Mouse (Mus musculus) heart, adult 2 months (tissue): ENCODE results near the gene Padi3. TPM values are rescaled to one million over a fixed set of nuclear protein-coding genes. Genes with fewer than 3 reads are reported as not detected.

Experiments used
- DNase-seq, 2 experiments: peaks; one replicate each; pipeline ENCODE4 v3.0.0; 2021
- H3K27ac ChIP-seq: fragments of 200-600 bp; 2 replicates; pipeline ENCODE4 v1.8.1; 2022
- H3K27me3 ChIP-seq: fragments of 200-500 bp; 2 replicates; pipeline ENCODE4 v1.6.1; 2012; ENCODE audit warnings: mild to moderate bottlenecking, low read length, inconsistent platforms, mixed read lengths; ENCODE audit not compliant: control insufficient read depth, insufficient read depth
- H3K36me3 ChIP-seq: fragments of 200-500 bp; 2 replicates; pipeline ENCODE4 v1.6.1; 2012; ENCODE audit warnings: low read length, inconsistent platforms; ENCODE audit not compliant: control insufficient read depth, insufficient read depth
- H3K4me1 ChIP-seq: fragments of 200-500 bp; 2 replicates; pipeline ENCODE4 v1.6.1; 2011; ENCODE audit warnings: low read length; ENCODE audit not compliant: control insufficient read depth, insufficient read depth
- H3K4me3 ChIP-seq: fragments of 200-600 bp; 2 replicates; pipeline ENCODE4 v1.8.1; 2022
- H3K79me2 ChIP-seq: fragments of 200-500 bp; replicated peaks from 2 replicates; pipeline ENCODE4 v1.6.1; 2012; ENCODE audit warnings: mild to moderate bottlenecking, inconsistent platforms, low read length, moderate library complexity, mixed read lengths; ENCODE audit not compliant: control insufficient read depth, insufficient read depth
- H3K9ac ChIP-seq: fragments of 200-500 bp; 2 replicates; pipeline ENCODE4 v1.6.1; 2012; ENCODE audit warnings: low read depth, mild to moderate bottlenecking, control low read depth, inconsistent platforms, low read length, mixed read lengths
- CTCF ChIP-seq: fragments of 200-600 bp; IDR thresholded peaks from 2 replicates; pipeline ENCODE4 v1.8.1; 2022; ENCODE audit warnings: antibody characterized with exemption, mild to moderate bottlenecking, moderate library complexity
- EP300 ChIP-seq: fragments of 200-500 bp; IDR thresholded peaks from 2 replicates; pipeline ENCODE4 v1.6.1; 2011; ENCODE audit warnings: low read depth, low read length, control low read depth; ENCODE audit not compliant: insufficient read depth
- POLR2A ChIP-seq: fragments of 200-500 bp; IDR thresholded peaks from 2 replicates; pipeline ENCODE4 v1.6.1; 2011; ENCODE audit warnings: mild to moderate bottlenecking, low read depth, low read length, control low read depth; ENCODE audit not compliant: insufficient read depth
- WGBS: fragments of 180-500 bp; shearing (Covaris S2); methylation state at CpG from one replicate; pipeline ENCODE4 v1.1.7; 2018; 5-methylcytosine and 5-hydroxymethylcytosine counted together
- intact Hi-C: fragments of 180-260 bp; cut with DNase I; formaldehyde crosslinking; loops from one replicate; pipeline ENCODE4 v1.15.1; 2025
- polyA plus RNA-seq: library from polyadenylated mRNA; depleted of rRNA; stranded (reverse); fragments of >200 nt; gene quantifications from 2 replicates; pipeline ENCODE4 v1.2.3, GENCODE M21; 2012; rRNA removed
- total RNA-seq, 2 experiments: library from RNA; stranded (reverse); gene quantifications; 2 replicates each; pipeline ENCODE4 v1.2.3; 2021

Gene Padi3
- total and polyA plus RNA-seq, 3 experiments, result 0.09 to 0.16 TPM; not detected in 1

- Histone ChIP-seq H3K4me3 (no peak overlapping the region), H3K27me3 (no peaks in the 10 kb centered on the region), H3K36me3 (no peaks in the 10 kb centered on the region), H3K79me2 (no peaks in the 10 kb centered on the region), H3K9ac (no peak overlapping the region), H3K4me1 (peaks cover 2% of the 10 kb centered on the region; the same call in 1 of the 2 replicates), H3K27ac (no peak overlapping the region)
- no peak for TF ChIP-seq CTCF
- no peak for TF ChIP-seq POLR2A
- no peak for TF ChIP-seq EP300
- intact Hi-C loops, result no loop called here
- WGBS, result 14% methylated on average over 4 of the region's 4 CpGs
- no peak for DNase-seq
Observed at GRCm38 (mm10) chr4:140743086-140743485, 67.4 kb downstream of the Padi3 start.

GRCm38 (mm10) chr4:140742543-140742942 lies 67.9 kb downstream of the Padi3 start, which contains the start of gene Padi6:
Padi6 (minus strand) TSS chr4:140742643.
- no peak for DNase-seq
- Histone ChIP-seq H3K27me3 (no peaks in the 10 kb centered on the region), H3K4me1 (no peaks in the 10 kb centered on the region), H3K36me3 (no peaks in the 10 kb centered on the region), H3K79me2 (no peaks in the 10 kb centered on the region), H3K27ac (no peak within 1 kb of the TSS), H3K4me3 (no peak within 1 kb of the TSS), H3K9ac (no peak within 1 kb of the TSS)
- 66% methylated on average over 2 of the region's 2 CpGs for WGBS
- TF ChIP-seq POLR2A, result no peak
- TF ChIP-seq CTCF, result no peak
- TF ChIP-seq EP300, result no peak
- intact Hi-C loops, result no loop called here

DNA sequence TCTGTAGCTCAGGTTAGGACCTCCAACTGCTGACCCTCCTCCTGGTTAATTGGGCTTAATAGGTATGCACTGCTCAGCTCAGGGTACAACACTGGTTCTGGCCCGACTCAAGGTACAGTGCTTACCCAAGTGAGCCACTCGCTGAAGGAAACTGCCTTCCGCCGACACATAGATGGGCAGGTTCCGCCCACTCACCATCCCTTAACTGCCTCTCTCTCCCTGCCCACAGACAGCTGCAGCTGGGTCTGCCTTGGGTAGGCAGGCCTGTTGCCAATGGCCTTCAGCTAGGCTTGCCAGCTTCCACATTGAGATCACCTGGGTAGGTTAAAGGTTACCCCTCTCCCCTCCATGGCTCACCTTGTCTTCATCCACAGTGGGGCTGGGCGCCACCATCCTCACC lies 69.0 kb downstream of the Padi3 start:
- Histone ChIP-seq H3K4me1 (no peaks in the 10 kb centered on the region), H3K27me3 (no peaks in the 10 kb centered on the region), H3K9ac (no peak overlapping the region), H3K27ac (no peak overlapping the region), H3K4me3 (no peak overlapping the region), H3K36me3 (no peaks in the 10 kb centered on the region), H3K79me2 (no peaks in the 10 kb centered on the region)
- no peak for DNase-seq
- 82% methylated on average over 6 of the region's 6 CpGs for WGBS
- TF ChIP-seq POLR2A (no peak), EP300 (no peak), CTCF (no peak)
- intact Hi-C loops, result no loop called here

GRCm38 (mm10) chr4:140740655-140741054 lies 69.8 kb downstream of the Padi3 start:
- no peaks in the 10 kb centered on the region for H3K36me3 ChIP-seq
- WGBS, result 75% methylated on average over 11 of the region's 11 CpGs
- H3K27me3 ChIP-seq, result no peaks in the 10 kb centered on the region
- intact Hi-C loops, result no loop called here
- H3K4me1 ChIP-seq, result no peaks in the 10 kb centered on the region
- H3K79me2 ChIP-seq, result no peaks in the 10 kb centered on the region
- TF ChIP-seq CTCF, result no peak
- TF ChIP-seq POLR2A, result no peak
- no peak for TF ChIP-seq EP300
- DNase-seq, result no peak
- H3K4me3 ChIP-seq, result no peak overlapping the region
- no peak overlapping the region for H3K27ac ChIP-seq
- no peak overlapping the region for H3K9ac ChIP-seq

Other genes with a start within 250 kb of the Padi3 start
- gene Arhgef10l, start 144.6 kb downstream of the Padi3 start, total RNA-seq, result 10 to 100 TPM; 61.0 to 74.4 TPM
- 54.7 and 75.6 TPM in 2 replicates for gene Arhgef10l, start 144.6 kb downstream of the Padi3 start, polyA plus RNA-seq
- gene Rcc2, start 110.1 kb downstream of the Padi3 start, total RNA-seq, result 10 to 100 TPM; 13.7 to 14.2 TPM
- gene Rcc2, start 110.1 kb downstream of the Padi3 start, polyA plus RNA-seq, result 12.4 and 14.1 TPM in 2 replicates
- gene Padi6, start 68.0 kb downstream of the Padi3 start, total RNA-seq, result not detected
- not detected in 2 replicates for gene Padi6, start 68.0 kb downstream of the Padi3 start, polyA plus RNA-seq
- gene Padi4, start 36.4 kb downstream of the Padi3 start, total RNA-seq, result 1 to 10 TPM in 1 of 2 experiments, under 1 TPM in 1; 0.70 to 2.5 TPM
- gene Padi4, start 36.4 kb downstream of the Padi3 start, polyA plus RNA-seq, result 1.9 and 2.6 TPM in 2 replicates
- not detected for gene Padi1, start 35.1 kb upstream of the Padi3 start, total RNA-seq
- 0.47 TPM in 1 of 2 replicates, not detected in the other for gene Padi1, start 35.1 kb upstream of the Padi3 start, polyA plus RNA-seq
- gene Padi2, start 95.7 kb upstream of the Padi3 start, total RNA-seq, result under 1 TPM; 0.31 to 0.96 TPM
- 1.3 and 1.4 TPM in 2 replicates for gene Padi2, start 95.7 kb upstream of the Padi3 start, polyA plus RNA-seq
- gene Sdhb, start 150.6 kb upstream of the Padi3 start, total RNA-seq, result 1,000 to 10,000 TPM; 1,126 to 1,344 TPM
- gene Sdhb, start 150.6 kb upstream of the Padi3 start, polyA plus RNA-seq, result 1,030 and 1,505 TPM in 2 replicates
- gene Atp13a2, start 176.2 kb upstream of the Padi3 start, total RNA-seq, result 10 to 100 TPM; 15.1 to 17.7 TPM
- gene Atp13a2, start 176.2 kb upstream of the Padi3 start, polyA plus RNA-seq, result 30.4 and 34.8 TPM in 2 replicates
- 1 to 10 TPM; 3.1 TPM for gene Mfap2, start 199.8 kb upstream of the Padi3 start, total RNA-seq
- 12.2 and 17.6 TPM in 2 replicates for gene Mfap2, start 199.8 kb upstream of the Padi3 start, polyA plus RNA-seq
- 1 to 10 TPM; 4.6 to 4.9 TPM for gene Crocc, start 249.9 kb upstream of the Padi3 start, total RNA-seq
- 5.1 and 8.1 TPM in 2 replicates for gene Crocc, start 249.9 kb upstream of the Padi3 start, polyA plus RNA-seq